Mouse (Mus musculus): Measurements from ENCODE around the gene Tle4. TPM values are rescaled to one million over a fixed set of nuclear protein-coding genes. Genes with fewer than 3 reads are reported as not detected.

Tle4 gene
- polyA plus RNA-seq, 1 experiment: 16.0 TPM

DNA sequence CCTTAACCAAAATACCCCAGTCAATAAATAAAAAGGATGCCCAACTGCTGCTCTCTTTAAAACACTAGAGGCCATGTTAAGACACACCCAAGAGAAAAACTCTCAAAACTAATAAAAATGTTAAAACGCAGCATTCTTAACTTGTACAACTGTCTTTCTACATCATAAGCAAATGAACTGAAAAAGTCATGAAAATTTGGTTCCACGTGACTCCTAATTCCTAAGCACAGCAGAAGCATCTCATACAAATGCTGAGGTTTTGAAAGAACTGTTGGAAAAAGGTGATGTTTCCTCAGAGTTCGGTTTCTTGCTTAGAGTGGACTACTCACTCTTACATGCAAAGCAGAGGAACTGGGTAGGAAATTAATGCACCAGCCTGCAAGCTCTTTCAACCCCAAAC, 3.3 kb downstream of the Tle4 start:
- WGBS: 64% methylated on average over 3 of the region's 3 CpGs
- TF ChIP-seq POLR2A (IDR thresholded peaks at IDR 0.05; ENCODE audit: borderline replicate concordance, extremely low read depth, low read depth, low read length): no peak
- no peak for TF ChIP-seq CTCF (IDR thresholded peaks at IDR 0.05; ENCODE audit: insufficient read depth, low read length)
- Histone ChIP-seq H3K4me3 (replicated peaks; ENCODE audit: extremely low read depth, low read depth, low read length) (no peak overlapping the region), H3K4me1 (ENCODE audit: control insufficient read depth, insufficient read depth, low read length) (peaks cover 4% of the 10 kb centered on the region)
- DNase-seq: no peak

- WGBS: 81% methylated on average over 10 of the region's 10 CpGs
- TF ChIP-seq CTCF (IDR thresholded peaks at IDR 0.05; ENCODE audit: insufficient read depth, low read length) (no peak), POLR2A (IDR thresholded peaks at IDR 0.05; ENCODE audit: borderline replicate concordance, extremely low read depth, low read depth, low read length) (no peak)
- Histone ChIP-seq H3K4me1 (ENCODE audit: control insufficient read depth, insufficient read depth, low read length) (peaks cover 14% of the 10 kb centered on the region), H3K4me3 (replicated peaks; ENCODE audit: extremely low read depth, low read depth, low read length) (no peak overlapping the region)
- no peak for DNase-seq
Measured at GRCm38 (mm10) chr19:14591809-14592535, 5.9 kb downstream of the Tle4 start.

- TF ChIP-seq CTCF (IDR thresholded peaks at IDR 0.05; ENCODE audit: insufficient read depth, low read length): no peak
- TF ChIP-seq POLR2A (IDR thresholded peaks at IDR 0.05; ENCODE audit: borderline replicate concordance, extremely low read depth, low read depth, low read length): no peak
- H3K4me1 ChIP-seq (ENCODE audit: control insufficient read depth, insufficient read depth, low read length): peaks cover 23% of the 10 kb centered on the region
- H3K4me3 ChIP-seq (replicated peaks; ENCODE audit: extremely low read depth, low read depth, low read length): no peak overlapping the region
- 90% methylated on average over 7 of the region's 7 CpGs for WGBS
- DNase-seq: no peak
Measured at GRCm38 (mm10) chr19:14590154-14590553, 7.7 kb downstream of the Tle4 start.

GRCm38 (mm10) chr19:14588221-14589123, 9.4 kb downstream of the Tle4 start:
- no peak for TF ChIP-seq POLR2A (IDR thresholded peaks at IDR 0.05; ENCODE audit: borderline replicate concordance, extremely low read depth, low read depth, low read length)
- TF ChIP-seq CTCF (IDR thresholded peaks at IDR 0.05; ENCODE audit: insufficient read depth, low read length): no peak
- WGBS: 32% methylated on average over 3 of the region's 3 CpGs
- DNase-seq: no peak
- Histone ChIP-seq H3K4me3 (replicated peaks; ENCODE audit: extremely low read depth, low read depth, low read length) (no peak overlapping the region), H3K4me1 (ENCODE audit: control insufficient read depth, insufficient read depth, low read length) (peaks cover 21% of the 10 kb centered on the region)

DNA sequence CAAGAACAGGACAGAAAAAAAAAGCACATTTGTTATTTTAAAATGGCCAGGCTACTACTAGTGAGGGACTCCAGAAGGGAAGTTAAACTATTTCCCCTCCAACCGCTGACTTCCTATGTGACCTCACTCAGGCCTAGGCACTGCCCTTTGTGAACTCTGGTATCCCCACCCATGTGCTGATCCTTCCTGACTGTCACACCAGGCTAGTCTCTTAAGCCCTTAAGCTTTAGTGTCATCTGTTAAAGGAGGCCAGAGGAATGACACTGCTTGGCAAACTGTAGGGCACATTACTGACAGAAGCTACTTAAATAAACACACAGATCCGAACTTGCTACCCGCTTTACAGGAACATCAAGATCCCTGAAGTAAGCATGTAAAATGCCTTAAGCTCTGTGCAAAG, 11.7 kb downstream of the Tle4 start:
- no peak overlapping the region for H3K4me3 ChIP-seq (replicated peaks; ENCODE audit: extremely low read depth, low read depth, low read length)
- H3K4me1 ChIP-seq (ENCODE audit: control insufficient read depth, insufficient read depth, low read length): peaks cover 21% of the 10 kb centered on the region
- TF ChIP-seq CTCF (IDR thresholded peaks at IDR 0.05; ENCODE audit: insufficient read depth, low read length): no peak
- TF ChIP-seq POLR2A (IDR thresholded peaks at IDR 0.05; ENCODE audit: borderline replicate concordance, extremely low read depth, low read depth, low read length): no peak
- 42% methylated on average over 3 of the region's 3 CpGs for WGBS
- DNase-seq: no peak

- TF ChIP-seq POLR2A (IDR thresholded peaks at IDR 0.05; ENCODE audit: borderline replicate concordance, extremely low read depth, low read depth, low read length) (no peak), CTCF (IDR thresholded peaks at IDR 0.05; ENCODE audit: insufficient read depth, low read length) (no peak)
- DNase-seq: no peak
- H3K4me3 ChIP-seq (replicated peaks; ENCODE audit: extremely low read depth, low read depth, low read length): no peak overlapping the region
- peaks cover 21% of the 10 kb centered on the region for H3K4me1 ChIP-seq (ENCODE audit: control insufficient read depth, insufficient read depth, low read length)
- WGBS: 43% methylated on average over 4 of the region's 4 CpGs
Measured at GRCm38 (mm10) chr19:14585731-14586130, 12.1 kb downstream of the Tle4 start.

DNA sequence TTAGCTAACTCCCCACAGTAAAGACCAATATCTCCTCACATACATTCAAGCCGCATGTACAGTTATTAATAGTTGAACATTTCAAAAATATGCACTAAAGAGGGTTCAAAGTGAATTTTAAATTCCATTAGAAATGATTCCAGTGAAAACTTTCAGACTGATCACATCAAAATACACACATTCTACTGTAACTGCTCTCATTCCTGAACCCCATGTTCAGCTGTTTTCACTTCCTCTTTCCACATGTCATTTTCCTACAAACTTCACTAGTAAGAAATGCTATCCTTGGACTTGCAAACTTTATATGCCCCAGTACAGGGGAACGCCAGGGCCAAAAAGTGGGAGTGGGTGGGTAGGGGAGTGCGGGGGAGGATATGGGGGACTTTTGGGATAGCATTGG, 12.6 kb downstream of the Tle4 start:
- TF ChIP-seq CTCF (IDR thresholded peaks at IDR 0.05; ENCODE audit: insufficient read depth, low read length) (no peak), POLR2A (IDR thresholded peaks at IDR 0.05; ENCODE audit: borderline replicate concordance, extremely low read depth, low read depth, low read length) (no peak)
- WGBS: 91% methylated on average over 3 of the region's 3 CpGs
- Histone ChIP-seq H3K4me1 (ENCODE audit: control insufficient read depth, insufficient read depth, low read length) (peaks cover 21% of the 10 kb centered on the region), H3K4me3 (replicated peaks; ENCODE audit: extremely low read depth, low read depth, low read length) (no peak overlapping the region)
- DNase-seq: no peak

DNA sequence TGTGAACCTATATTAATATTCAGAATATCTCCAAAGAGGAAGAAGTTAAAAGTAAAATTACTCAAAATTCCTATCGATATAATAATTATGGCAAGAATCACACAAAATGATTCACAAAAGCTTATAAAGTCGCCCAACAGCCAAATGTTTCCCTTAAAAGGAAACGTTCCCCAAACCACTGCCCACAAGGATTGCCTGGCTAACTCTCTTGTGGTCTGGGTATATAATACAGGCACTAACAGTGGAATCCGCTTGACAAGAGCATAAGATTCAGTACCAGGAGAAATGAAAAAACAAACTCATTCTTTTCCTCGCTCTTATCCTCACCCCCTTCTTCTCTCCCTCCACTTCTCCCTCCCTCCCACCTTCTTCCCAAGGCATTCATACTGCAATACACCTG, 19.2 kb downstream of the Tle4 start:
- no peak for TF ChIP-seq POLR2A (IDR thresholded peaks at IDR 0.05; ENCODE audit: borderline replicate concordance, extremely low read depth, low read depth, low read length)
- peaks cover 3% of the 10 kb centered on the region; the same call in 1 of the 2 replicates for H3K4me1 ChIP-seq (ENCODE audit: control insufficient read depth, insufficient read depth, low read length)
- no peak overlapping the region for H3K4me3 ChIP-seq (replicated peaks; ENCODE audit: extremely low read depth, low read depth, low read length)
- WGBS: 85% methylated on average over 5 of the region's 5 CpGs
- DNase-seq: no peak

- TF ChIP-seq POLR2A (IDR thresholded peaks at IDR 0.05; ENCODE audit: borderline replicate concordance, extremely low read depth, low read depth, low read length) (no peak), CTCF (IDR thresholded peaks at IDR 0.05; ENCODE audit: insufficient read depth, low read length) (no peak)
- Histone ChIP-seq H3K4me3 (replicated peaks; ENCODE audit: extremely low read depth, low read depth, low read length) (no peak overlapping the region), H3K4me1 (ENCODE audit: control insufficient read depth, insufficient read depth, low read length) (peaks cover 4% of the 10 kb centered on the region; the same call in 1 of the 2 replicates)
- 72% methylated on average over 4 of the region's 4 CpGs for WGBS
- no peak for DNase-seq
Measured at GRCm38 (mm10) chr19:14578016-14578415, 19.8 kb downstream of the Tle4 start.

Measured in lung, adult 2 months (tissue).